Mouse (Mus musculus) left cerebral cortex, adult 8-10 months (tissue): ENCODE data around the gene Pfdn5. TPM values are rescaled to one million over a fixed set of nuclear protein-coding genes. Genes with fewer than 3 reads are reported as not detected.
"Not testable (repeated sequence)": the region's sequence is repeated elsewhere in the genome, so short reads cannot be mapped to it uniquely, and the experiment has no call there.

ENCODE experiments used
- DNase-seq, 2 experiments: peaks; one replicate each; pipeline ENCODE4 v3.0.0; 2022; ENCODE audit warnings: low spot score in 2 of 2
- total RNA-seq, 4 experiments: library from RNA; stranded (reverse); gene quantifications; 2 replicates each; pipeline ENCODE4 v1.2.4; 2022

Pfdn5 gene
- total RNA-seq, 4 experiments from 2014 or later = 457 to 497 (median 483) TPM

GRCm38 (mm10) chr15:102335254-102335653 lies 9.3 kb downstream of the Pfdn5 start:
- DNase-seq = no peak

DNA sequence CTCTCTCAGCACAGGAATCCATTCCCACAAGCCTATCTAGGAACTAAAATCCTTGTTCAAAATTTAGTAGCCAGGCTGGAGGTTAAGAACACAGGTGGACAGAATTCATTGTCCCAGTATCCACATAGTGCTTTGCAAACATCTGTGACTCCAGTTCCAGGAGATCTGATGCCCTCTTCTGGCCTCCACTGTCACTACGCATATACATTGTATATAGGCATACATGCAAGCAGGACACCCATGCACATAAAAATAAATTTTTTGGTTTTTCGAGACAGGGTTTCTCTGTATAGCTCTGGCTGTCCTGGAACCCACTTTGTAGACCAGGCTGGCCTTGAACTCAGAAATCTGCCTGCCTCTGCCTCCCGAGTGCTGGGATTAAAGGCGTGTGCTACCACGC lies 10.0 kb downstream of the Pfdn5 start:
- not testable (repeated sequence) for DNase-seq

DNA sequence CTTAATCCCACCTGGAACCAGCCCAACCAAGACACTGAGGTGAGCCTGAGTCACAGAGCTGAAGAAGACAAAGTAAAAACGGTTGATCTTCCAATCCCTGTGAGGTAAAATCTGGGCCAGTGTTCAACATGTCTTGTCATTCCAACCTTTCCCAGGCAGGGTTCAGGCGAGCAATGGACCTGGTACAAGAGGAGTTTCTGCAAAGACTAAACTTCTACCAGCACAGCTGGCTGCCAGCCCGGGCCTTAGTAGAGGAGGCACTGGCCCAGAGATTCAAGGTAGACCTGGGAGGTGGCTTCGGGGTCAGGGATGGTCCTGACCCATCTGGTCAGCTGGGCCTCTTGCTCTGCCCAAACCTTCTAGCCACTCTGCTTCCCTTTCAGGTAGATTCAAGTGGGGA lies 11.0 kb downstream of the Pfdn5 start:
- no peak for DNase-seq

- DNase-seq = no peak
Observed at GRCm38 (mm10) chr15:102339612-102340011, 13.7 kb downstream of the Pfdn5 start.

GRCm38 (mm10) chr15:102341580-102341979 lies 15.7 kb downstream of the Pfdn5 start:
- no peak for DNase-seq

DNA sequence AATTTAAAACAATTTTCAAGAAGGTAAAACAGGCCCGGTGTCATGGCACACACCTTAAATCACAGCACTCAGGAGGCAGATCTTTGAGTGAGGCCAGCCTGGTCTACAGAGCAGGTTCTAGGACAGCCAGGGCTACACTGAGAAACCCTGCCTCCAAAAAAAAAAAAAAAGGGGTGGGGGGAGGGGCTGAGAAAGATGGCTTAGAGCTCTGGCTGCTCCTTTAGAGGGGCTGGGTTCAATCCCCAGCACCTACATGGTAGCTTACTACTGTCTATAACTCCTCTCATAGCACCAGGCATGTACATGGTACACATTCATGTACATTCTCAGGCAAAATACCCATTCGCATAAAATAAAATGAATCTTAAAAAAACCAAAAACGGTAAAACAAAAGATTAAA lies 18.6 kb downstream of the Pfdn5 start:
- no peak for DNase-seq

DNA sequence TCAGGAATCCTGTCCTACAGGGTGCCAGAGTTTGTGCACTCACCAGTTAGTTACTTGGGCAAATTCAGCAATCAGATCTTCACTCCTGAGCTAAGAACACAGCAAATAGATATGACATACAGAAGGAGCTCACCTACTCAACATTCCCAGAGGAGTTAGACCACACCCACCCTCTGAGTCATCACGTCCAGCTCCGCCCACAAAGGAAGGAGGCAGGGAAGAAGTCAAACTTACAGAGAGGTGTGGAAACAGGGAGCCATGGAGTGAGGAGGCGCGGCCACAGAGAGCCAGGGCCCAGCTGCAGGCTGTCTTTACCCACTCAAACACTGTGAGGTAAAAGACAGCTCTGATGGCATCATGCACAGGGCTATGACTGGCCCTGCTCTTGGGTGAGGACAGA lies 20.5 kb downstream of the Pfdn5 start:
- DNase-seq = no peak

GRCm38 (mm10) chr15:102350138-102350941 lies 24.4 kb downstream of the Pfdn5 start, which contains the start of gene Aaas:
Aaas (minus strand) TSS chr15:102350771.
- DNase-seq = peak; percentile 87 to 90

DNA sequence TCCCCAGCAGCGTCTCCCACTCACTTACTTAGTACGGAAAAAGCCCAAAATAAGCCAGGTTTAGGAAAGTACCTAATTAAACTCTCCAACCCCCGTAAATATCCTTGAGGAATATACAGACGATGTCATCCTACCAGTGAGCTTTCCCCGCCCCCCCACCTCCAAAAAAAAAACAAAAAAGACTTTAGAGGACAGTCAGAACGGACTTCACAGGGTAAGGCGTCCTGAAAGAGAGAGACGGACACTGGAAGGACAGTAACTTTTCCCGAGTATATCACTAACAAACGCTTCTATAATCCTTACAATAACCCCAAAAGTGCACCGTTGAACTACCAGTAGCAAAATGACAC lies 25.0 kb downstream of the Pfdn5 start:
- no peak for DNase-seq

- DNase-seq = no peak
Observed at GRCm38 (mm10) chr15:102352177-102352576, 26.3 kb downstream of the Pfdn5 start.

DNA sequence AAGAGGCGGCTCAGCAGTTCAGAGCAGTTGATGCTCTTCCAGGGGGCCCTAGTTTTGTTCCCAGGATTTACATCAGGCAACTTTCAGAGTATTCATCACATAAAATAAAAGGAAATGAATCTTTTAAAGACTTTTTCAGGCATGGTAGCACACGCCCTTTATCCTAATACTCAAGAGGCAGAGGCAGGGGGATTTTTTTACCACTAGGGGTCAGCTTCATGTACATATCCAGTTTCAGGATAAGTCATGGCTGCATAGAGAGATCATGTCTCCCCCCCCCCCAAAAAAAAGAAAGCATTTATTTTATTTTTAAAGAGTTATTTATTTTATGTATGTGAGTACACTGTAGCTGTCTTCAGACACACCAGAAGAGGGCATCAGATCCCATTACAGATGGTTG lies 28.1 kb downstream of the Pfdn5 start:
- no peak for DNase-seq

DNA sequence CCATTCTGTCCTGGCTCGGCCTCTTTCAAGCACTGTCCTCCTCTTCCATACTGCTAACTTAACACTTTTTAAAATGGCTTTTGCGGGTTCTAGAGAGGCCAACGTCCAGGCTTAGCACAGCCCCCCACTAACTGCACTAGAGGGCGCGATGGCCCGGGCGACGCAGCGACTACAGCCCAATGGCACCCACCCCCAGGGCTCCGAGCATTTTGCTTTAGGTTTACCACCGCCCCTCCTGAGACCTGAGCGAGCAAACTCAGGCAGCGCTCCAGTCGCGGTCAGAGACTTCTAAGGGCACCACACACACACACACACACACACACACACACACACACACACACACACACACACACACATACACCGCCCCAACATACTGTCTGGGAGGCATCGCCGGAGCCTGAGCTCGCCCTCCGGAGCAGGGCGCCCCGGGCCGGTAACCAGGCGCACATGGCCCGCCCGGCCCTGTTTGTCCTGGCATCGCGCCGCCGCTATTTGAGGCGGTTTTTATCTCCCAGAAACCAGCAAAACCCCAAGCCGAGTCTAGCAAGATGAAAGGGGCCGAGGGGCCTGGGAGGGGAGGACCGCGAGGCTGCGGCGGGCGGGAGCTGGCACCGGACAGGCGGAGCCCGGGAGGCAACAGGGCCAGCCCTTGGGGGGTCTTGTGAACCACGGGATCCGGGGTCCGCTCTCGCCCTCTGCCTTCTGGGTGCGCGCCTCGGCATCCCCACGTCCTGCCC lies 29.4 kb downstream of the Pfdn5 start:
- DNase-seq = no peak

DNA sequence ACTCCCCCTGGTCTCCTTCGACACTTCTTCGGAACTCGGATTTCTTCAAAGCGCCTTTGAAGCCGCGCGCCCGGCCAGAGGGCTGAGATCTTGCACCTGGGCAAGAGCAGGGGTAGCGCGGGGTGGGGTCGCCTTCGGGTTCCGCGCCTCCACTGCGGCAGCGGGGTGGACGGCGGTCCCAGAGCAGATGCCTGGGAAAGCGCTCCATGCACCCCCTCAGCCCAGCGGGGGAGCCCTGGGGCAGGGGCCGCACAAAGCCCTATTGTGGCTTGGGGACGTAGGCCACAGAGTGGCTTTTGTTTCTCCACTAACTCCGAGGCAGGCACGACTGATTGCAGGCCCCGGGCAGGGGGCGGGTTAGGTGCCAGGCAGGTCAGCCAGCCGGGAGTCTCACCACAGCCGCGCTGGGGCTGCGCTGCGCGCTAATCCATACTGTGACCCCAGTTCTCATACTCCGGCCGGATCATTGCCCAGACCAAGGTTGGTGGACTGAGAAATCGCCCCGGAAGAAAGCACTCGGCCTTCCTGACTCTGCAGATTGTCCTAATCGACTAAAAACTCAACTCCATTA lies 30.0 kb downstream of the Pfdn5 start:
- DNase-seq = peak in 1 of 2 experiments; percentile 54

DNA sequence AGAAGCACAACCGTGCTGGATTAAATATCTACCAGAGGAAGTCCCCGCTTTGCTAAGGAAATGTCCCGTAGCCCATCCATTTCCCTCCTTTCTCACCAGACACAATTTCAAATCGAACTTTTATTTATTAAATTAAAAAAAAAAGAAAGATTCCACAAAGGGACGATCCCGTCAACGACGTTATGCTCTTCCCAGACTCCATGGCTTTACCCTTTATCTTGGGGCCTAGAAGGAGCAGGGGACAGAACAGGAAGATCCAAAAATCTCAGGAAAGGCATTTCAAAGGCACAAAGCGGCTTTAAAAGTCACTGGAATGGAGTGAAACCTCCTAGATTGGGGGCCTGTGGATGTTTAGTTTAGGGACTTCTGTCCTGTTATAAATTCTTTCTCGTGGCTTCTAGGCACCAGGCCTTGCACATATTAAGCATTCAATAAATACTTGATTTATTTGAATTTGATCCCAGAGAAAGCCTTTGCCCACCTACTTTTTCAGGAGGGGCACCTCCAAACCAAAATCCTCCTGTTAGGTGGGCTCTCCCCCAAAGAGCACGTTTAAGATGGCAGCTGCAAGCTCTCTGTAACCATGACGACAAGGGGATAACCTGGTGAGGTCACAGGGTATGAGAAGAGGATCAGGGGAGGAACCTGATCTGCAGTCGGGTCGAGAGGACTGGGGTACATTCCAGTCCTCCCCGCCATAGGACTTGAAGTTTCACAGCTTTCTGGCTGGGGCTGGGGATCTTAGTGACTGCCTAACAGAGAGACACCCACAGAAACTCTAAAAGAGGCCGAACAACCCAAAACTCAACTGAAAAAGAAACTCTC lies 30.8 kb downstream of the Pfdn5 start:
- DNase-seq = no peak

GRCm38 (mm10) chr15:102358126-102358525 lies 32.2 kb downstream of the Pfdn5 start:
- DNase-seq = no peak

GRCm38 (mm10) chr15:102358834-102359233 lies 32.9 kb downstream of the Pfdn5 start:
- DNase-seq = no peak

GRCm38 (mm10) chr15:102362648-102363047 lies 36.7 kb downstream of the Pfdn5 start:
- no peak for DNase-seq

DNA sequence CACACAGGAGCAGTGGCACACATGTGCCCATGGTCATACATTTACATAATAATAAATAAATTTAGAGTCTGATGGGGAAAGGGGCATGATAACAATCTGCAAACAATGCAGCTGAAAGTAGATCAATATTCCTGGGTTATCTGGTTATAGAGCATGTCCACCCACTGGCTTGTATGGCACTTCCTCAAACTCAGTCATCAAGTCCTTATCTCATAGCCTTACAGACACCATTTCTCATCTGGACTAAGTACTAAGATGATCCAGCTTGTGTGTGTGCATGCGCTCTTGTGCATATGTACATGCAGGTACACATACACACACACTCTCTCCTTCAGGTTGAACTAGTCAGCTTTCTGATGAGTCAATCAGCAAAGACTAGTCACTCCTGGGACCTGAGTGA lies 38.8 kb downstream of the Pfdn5 start:
- DNase-seq = no peak

GRCm38 (mm10) chr15:102366238-102366637 lies 40.3 kb downstream of the Pfdn5 start:
- DNase-seq = no peak

DNA sequence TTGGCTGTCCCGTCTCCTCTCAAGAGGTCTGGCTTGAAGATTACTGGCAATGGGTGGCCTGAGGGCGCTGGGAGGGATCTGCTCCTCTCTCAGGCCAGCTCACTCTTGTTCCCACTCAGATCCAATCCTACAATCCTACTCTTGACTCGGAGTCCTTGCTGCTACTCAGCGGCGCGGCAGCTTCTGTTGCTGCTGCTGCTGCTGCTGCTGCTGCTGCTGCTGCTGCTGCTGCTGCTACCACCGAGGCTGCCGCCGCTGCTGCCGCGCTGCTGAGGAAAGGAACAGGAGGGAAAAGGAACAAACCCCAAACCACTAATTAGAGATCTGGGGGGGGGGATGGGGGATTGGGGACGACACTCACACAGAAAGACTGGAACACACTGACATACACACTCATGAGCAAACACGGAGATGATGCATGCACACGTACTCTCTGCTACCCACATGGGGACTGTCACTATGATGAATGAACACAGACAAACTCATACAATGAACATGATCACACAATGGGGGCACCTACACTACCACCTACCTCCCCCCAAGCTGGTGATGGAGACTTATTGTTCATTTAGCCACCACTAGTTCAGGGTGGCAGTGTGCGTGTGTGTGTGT lies 40.9 kb downstream of the Pfdn5 start, which contains the start of gene Sp7:
Sp7 (minus strand) TSS at position 450 of the 612 bp plus-strand sequence.
- DNase-seq = no peak

- DNase-seq = no peak
Observed at GRCm38 (mm10) chr15:102369972-102370371, 44.1 kb downstream of the Pfdn5 start.
